Mouse (Mus musculus): ENCODE data around the gene Fbxo7. TPM values are rescaled to one million over a fixed set of nuclear protein-coding genes. Genes with fewer than 3 reads are reported as not detected.

The Fbxo7 gene
- polyA plus RNA-seq, 1 experiment, result 7.1 TPM

GRCm38 (mm10) chr10:86057286-86057685 is 35.5 kb downstream of the Fbxo7 start:
- Histone ChIP-seq H3K9me3 (peaks cover 16% of the 10 kb centered on the region), H3K36me3 (replicated peaks; ENCODE audit: low read length) (peaks cover 30% of the 10 kb centered on the region), H3K27me3 (replicated peaks) (no peaks in the 10 kb centered on the region), H3K4me1 (peaks cover 40% of the 10 kb centered on the region), H3K4me3 (replicated peaks) (no peak overlapping the region)
- no peak for TF ChIP-seq GATA1 (IDR thresholded peaks at IDR 0.05; ENCODE audit: borderline replicate concordance, low read length)
- no peak for TF ChIP-seq FLI1 (IDR thresholded peaks at IDR 0.05; ENCODE audit: low read length)

GRCm38 (mm10) chr10:86057712-86058111 is 35.9 kb downstream of the Fbxo7 start:
- no peak overlapping the region for H3K4me3 ChIP-seq (replicated peaks)
- peaks cover 40% of the 10 kb centered on the region for H3K4me1 ChIP-seq
- H3K9me3 ChIP-seq, result peaks cover 18% of the 10 kb centered on the region
- H3K36me3 ChIP-seq (replicated peaks; ENCODE audit: low read length), result peaks cover 30% of the 10 kb centered on the region
- TF ChIP-seq GATA1 (IDR thresholded peaks at IDR 0.05; ENCODE audit: borderline replicate concordance, low read length), result no peak
- TF ChIP-seq FLI1 (IDR thresholded peaks at IDR 0.05; ENCODE audit: low read length), result no peak
- H3K27me3 ChIP-seq (replicated peaks), result no peaks in the 10 kb centered on the region

- no peak for TF ChIP-seq GATA1 (IDR thresholded peaks at IDR 0.05; ENCODE audit: borderline replicate concordance, low read length)
- TF ChIP-seq FLI1 (IDR thresholded peaks at IDR 0.05; ENCODE audit: low read length), result no peak
- no peak overlapping the region for H3K4me3 ChIP-seq (replicated peaks)
- H3K36me3 ChIP-seq (replicated peaks; ENCODE audit: low read length), result peaks cover 11% of the 10 kb centered on the region
- H3K4me1 ChIP-seq, result peaks cover 32% of the 10 kb centered on the region
- H3K9me3 ChIP-seq, result peaks cover 18% of the 10 kb centered on the region
- no peaks in the 10 kb centered on the region for H3K27me3 ChIP-seq (replicated peaks)
Observed at GRCm38 (mm10) chr10:86060267-86060666, 38.5 kb downstream of the Fbxo7 start.

GRCm38 (mm10) chr10:86062261-86063017 is 40.7 kb downstream of the Fbxo7 start:
- Histone ChIP-seq H3K4me1 (peaks cover 34% of the 10 kb centered on the region), H3K4me3 (replicated peaks) (no peak overlapping the region), H3K27me3 (replicated peaks) (no peaks in the 10 kb centered on the region), H3K9me3 (peaks cover 15% of the 10 kb centered on the region), H3K36me3 (replicated peaks; ENCODE audit: low read length) (no peaks in the 10 kb centered on the region)
- TF ChIP-seq FLI1 (IDR thresholded peaks at IDR 0.05; ENCODE audit: low read length) (no peak), GATA1 (IDR thresholded peaks at IDR 0.05; ENCODE audit: borderline replicate concordance, low read length) (no peak)

DNA sequence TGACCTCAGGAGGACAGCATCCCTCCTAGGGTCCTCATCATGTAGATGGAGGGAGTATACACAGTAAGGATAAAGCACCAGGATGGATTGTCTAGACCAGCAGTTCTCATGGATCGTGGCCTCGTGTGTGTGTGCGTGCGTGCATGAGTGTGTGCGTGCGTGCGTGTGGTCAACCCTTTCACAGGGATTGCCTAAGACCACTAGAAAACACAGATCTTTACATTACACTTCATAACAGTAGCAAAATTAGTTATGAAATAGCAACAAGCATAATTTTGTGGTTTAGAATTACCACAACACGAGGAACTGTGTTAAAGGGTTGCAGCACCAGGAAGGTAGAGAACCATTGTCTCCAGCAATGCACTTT is 41.2 kb downstream of the Fbxo7 start:
- Histone ChIP-seq H3K4me3 (replicated peaks) (peak overlapping the region; percentile 30), H3K9me3 (peaks cover 15% of the 10 kb centered on the region), H3K27me3 (replicated peaks) (peaks cover 3% of the 10 kb centered on the region), H3K36me3 (replicated peaks; ENCODE audit: low read length) (no peaks in the 10 kb centered on the region), H3K4me1 (peaks cover 37% of the 10 kb centered on the region)
- TF ChIP-seq FLI1 (IDR thresholded peaks at IDR 0.05; ENCODE audit: low read length) (no peak), GATA1 (IDR thresholded peaks at IDR 0.05; ENCODE audit: borderline replicate concordance, low read length) (no peak)

GRCm38 (mm10) chr10:86064937-86065336 is 43.2 kb downstream of the Fbxo7 start:
- TF ChIP-seq GATA1 (IDR thresholded peaks at IDR 0.05; ENCODE audit: borderline replicate concordance, low read length), result no peak
- TF ChIP-seq FLI1 (IDR thresholded peaks at IDR 0.05; ENCODE audit: low read length), result no peak
- H3K27me3 ChIP-seq (replicated peaks), result peaks cover 13% of the 10 kb centered on the region

DNA sequence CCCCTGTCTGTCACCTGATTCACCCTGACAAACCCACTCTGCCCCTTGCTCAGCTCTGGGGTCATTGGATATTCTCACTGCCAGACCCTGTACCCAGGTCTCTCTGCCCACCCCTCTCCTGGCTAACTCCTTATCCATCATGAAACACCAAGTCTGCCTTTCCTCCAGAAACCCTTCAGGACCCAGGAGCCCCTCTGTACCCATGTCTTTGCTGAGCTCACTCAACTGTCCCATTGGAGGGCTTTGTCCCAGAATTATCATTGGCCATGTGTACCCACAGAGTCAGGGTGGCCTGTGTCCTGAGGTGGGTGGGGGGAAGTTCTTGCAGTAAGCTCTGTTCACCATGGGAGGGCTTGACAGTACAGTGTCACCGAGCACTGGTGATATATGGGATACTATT is 43.9 kb downstream of the Fbxo7 start:
- Histone ChIP-seq H3K9me3 (peaks cover 15% of the 10 kb centered on the region), H3K27me3 (replicated peaks) (peaks cover 13% of the 10 kb centered on the region), H3K4me1 (peaks cover 31% of the 10 kb centered on the region), H3K4me3 (replicated peaks) (no peak overlapping the region), H3K36me3 (replicated peaks; ENCODE audit: low read length) (no peaks in the 10 kb centered on the region)
- TF ChIP-seq FLI1 (IDR thresholded peaks at IDR 0.05; ENCODE audit: low read length) (no peak), GATA1 (IDR thresholded peaks at IDR 0.05; ENCODE audit: borderline replicate concordance, low read length) (no peak)

More at GRCm38 (mm10) chr10:86064937-86065336, 43.2 kb downstream of the Fbxo7 start:
- H3K4me1 ChIP-seq, result peaks cover 36% of the 10 kb centered on the region
- H3K4me3 ChIP-seq (replicated peaks), result peak overlapping the region; percentile 47
- H3K9me3 ChIP-seq, result peaks cover 15% of the 10 kb centered on the region
- no peaks in the 10 kb centered on the region for H3K36me3 ChIP-seq (replicated peaks; ENCODE audit: low read length)

- no peak overlapping the region for H3K4me3 ChIP-seq (replicated peaks)
- H3K27me3 ChIP-seq (replicated peaks), result peaks cover 21% of the 10 kb centered on the region
- TF ChIP-seq GATA1 (IDR thresholded peaks at IDR 0.05; ENCODE audit: borderline replicate concordance, low read length) (no peak), FLI1 (IDR thresholded peaks at IDR 0.05; ENCODE audit: low read length) (no peak)
- H3K36me3 ChIP-seq (replicated peaks; ENCODE audit: low read length), result no peaks in the 10 kb centered on the region
- H3K4me1 ChIP-seq, result peaks cover 31% of the 10 kb centered on the region
- H3K9me3 ChIP-seq, result peaks cover 8% of the 10 kb centered on the region
Observed at GRCm38 (mm10) chr10:86066651-86067050, 44.9 kb downstream of the Fbxo7 start.

DNA sequence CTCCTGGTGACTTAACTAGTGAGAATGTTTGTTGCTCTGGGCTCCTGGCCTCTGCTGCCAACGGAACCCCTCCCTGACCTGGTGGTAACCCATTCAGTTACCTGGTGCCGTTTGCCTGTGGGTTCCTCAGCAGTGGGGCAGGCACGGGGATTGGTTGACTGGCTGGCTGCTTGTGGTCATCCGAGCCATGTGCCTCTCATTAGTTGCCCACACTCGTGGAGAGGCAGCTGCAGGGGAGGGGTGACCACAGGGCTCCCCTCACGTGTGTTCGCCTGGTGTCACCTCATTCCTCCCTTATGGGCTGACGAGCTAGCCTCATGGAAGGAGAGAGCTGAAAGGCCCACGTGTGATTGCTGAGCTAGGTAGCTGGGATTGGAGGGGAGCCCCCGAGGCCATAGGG is 46.1 kb downstream of the Fbxo7 start:
- Histone ChIP-seq H3K4me3 (replicated peaks) (no peak overlapping the region), H3K4me1 (peaks cover 22% of the 10 kb centered on the region), H3K36me3 (replicated peaks; ENCODE audit: low read length) (no peaks in the 10 kb centered on the region), H3K9me3 (no peaks in the 10 kb centered on the region), H3K27me3 (replicated peaks) (peaks cover 21% of the 10 kb centered on the region)
- TF ChIP-seq FLI1 (IDR thresholded peaks at IDR 0.05; ENCODE audit: low read length), result no peak
- TF ChIP-seq GATA1 (IDR thresholded peaks at IDR 0.05; ENCODE audit: borderline replicate concordance, low read length), result no peak

- Histone ChIP-seq H3K27me3 (replicated peaks) (peaks cover 21% of the 10 kb centered on the region), H3K4me1 (peaks cover 20% of the 10 kb centered on the region), H3K9me3 (peaks cover 8% of the 10 kb centered on the region), H3K36me3 (replicated peaks; ENCODE audit: low read length) (no peaks in the 10 kb centered on the region), H3K4me3 (replicated peaks) (no peak overlapping the region)
- TF ChIP-seq GATA1 (IDR thresholded peaks at IDR 0.05; ENCODE audit: borderline replicate concordance, low read length) (no peak), FLI1 (IDR thresholded peaks at IDR 0.05; ENCODE audit: low read length) (no peak)
Observed at GRCm38 (mm10) chr10:86069341-86069740, 47.6 kb downstream of the Fbxo7 start.

Data from megakaryocyte, embryonic 14.5 days (primary cell).